Mouse (Mus musculus) CH12.LX (cell line): ENCODE measurements around the gene Tmem132c.

Experiments
- CHD2 ChIP-seq: IDR thresholded peaks from 2 replicates; pipeline ENCODE4 v1.6.1; 2011; ENCODE audit warnings: low read length, improper control_type of control experiment
- EP300 ChIP-seq: IDR thresholded peaks from 2 replicates; pipeline ENCODE4 v1.6.1; 2011; ENCODE audit warnings: low read length, improper control_type of control experiment
- HCFC1 ChIP-seq: IDR thresholded peaks from 2 replicates; pipeline ENCODE4 v1.6.1; 2012; ENCODE audit warnings: low read depth, mild to moderate bottlenecking, inconsistent platforms, low read length, improper control_type of control experiment

DNA sequence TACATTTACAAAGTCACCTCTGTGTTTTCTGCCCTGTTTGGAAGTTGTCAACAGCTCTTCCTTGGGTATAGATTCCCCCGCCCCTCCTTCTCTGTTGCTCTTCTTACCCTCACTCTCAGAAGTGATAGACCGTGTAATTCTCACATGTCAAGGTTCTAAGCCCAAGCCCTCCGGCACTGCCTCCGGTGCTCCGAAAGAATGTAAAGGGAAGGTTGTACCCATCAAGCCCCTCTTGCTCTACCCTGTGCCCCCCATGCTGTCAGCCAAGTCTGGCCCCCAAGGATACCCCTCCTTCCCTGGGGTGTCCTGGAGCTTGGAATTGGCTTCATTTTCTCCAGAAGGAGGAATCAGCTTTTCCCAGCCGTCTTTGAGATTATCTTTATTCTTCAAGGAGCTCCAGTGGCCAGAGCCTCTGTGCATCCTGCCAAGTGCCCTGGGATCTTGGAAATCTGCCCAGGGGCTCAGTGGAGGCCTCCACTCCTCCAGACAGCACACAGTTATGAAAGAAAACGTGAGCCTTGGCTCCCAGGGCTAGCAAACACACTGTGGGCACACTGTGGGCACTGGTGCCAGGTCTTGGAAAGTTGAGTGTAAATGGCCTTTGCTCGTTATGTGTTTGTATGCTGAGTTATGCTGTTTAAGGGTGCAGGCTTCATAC is 59.1 kb downstream of the Tmem132c start:
- no peak for TF ChIP-seq CHD2
- TF ChIP-seq HCFC1, result no peak
- TF ChIP-seq EP300, result no peak
